Mouse (Mus musculus) granulocyte monocyte progenitor cell, adult 5-6 weeks (primary cell): ENCODE data around the gene Ivl. TPM values are rescaled to one million over a fixed set of nuclear protein-coding genes. Genes with fewer than 3 reads are reported as not detected.

Source experiments
- total RNA-seq, 2 experiments: library from RNA; stranded (forward) in 1 of 2; stranded (reverse) in 1 of 2; fragments of 200-712, 200-1000 nt in 1 of 2; fragments of >200 nt in 1 of 2; fragmentation: Nextera tagmentation in 1 of 2; gene quantifications; 2 replicates each; pipeline ENCODE4 v1.2.3; 2014 to 2017

The Ivl gene
- total RNA-seq, 2 experiments from 2014 or later = not detected

Other genes with a start within 250 kb of the Ivl start
- not detected in 2 replicates for gene Sprr2d, start 234.6 kb downstream of the Ivl start, total RNA-seq (2014; fragmentation: Nextera tagmentation)
- gene Sprr2d, start 234.6 kb downstream of the Ivl start, total RNA-seq (2017) = not detected in 2 replicates
- gene Sprr2e, start 221.6 kb downstream of the Ivl start, total RNA-seq (2014; fragmentation: Nextera tagmentation) = not detected in 2 replicates
- not detected in 2 replicates for gene Sprr2e, start 221.6 kb downstream of the Ivl start, total RNA-seq (2017)
- gene Sprr2f, start 208.5 kb downstream of the Ivl start, total RNA-seq (2014; fragmentation: Nextera tagmentation) = not detected in 2 replicates
- not detected in 2 replicates for gene Sprr2f, start 208.5 kb downstream of the Ivl start, total RNA-seq (2017)
- not detected in 2 replicates for gene Sprr2h, start 188.1 kb downstream of the Ivl start, total RNA-seq (2014; fragmentation: Nextera tagmentation)
- gene Sprr2h, start 188.1 kb downstream of the Ivl start, total RNA-seq (2017) = not detected in 2 replicates
- gene Sprr2i, start 165.7 kb downstream of the Ivl start, total RNA-seq (2014; fragmentation: Nextera tagmentation) = not detected in 2 replicates
- not detected in 2 replicates for gene Sprr2i, start 165.7 kb downstream of the Ivl start, total RNA-seq (2017)
- gene Sprr2j-ps, start 155.7 kb downstream of the Ivl start, total RNA-seq (2014; fragmentation: Nextera tagmentation) = not detected in 2 replicates
- not detected in 2 replicates for gene Sprr2j-ps, start 155.7 kb downstream of the Ivl start, total RNA-seq (2017)
- 5.2 and 10.9 TPM in 2 replicates for gene Gm9774, start 144.3 kb downstream of the Ivl start, total RNA-seq (2014; fragmentation: Nextera tagmentation)
- 1.2 TPM in 2 replicates for gene Gm9774, start 144.3 kb downstream of the Ivl start, total RNA-seq (2017)
- not detected in 2 replicates for gene Sprr2k, start 141.2 kb downstream of the Ivl start, total RNA-seq (2014; fragmentation: Nextera tagmentation)
- gene Sprr2k, start 141.2 kb downstream of the Ivl start, total RNA-seq (2017) = not detected in 2 replicates
- not detected in 2 replicates for gene Sprr1b, start 134.9 kb downstream of the Ivl start, total RNA-seq (2014; fragmentation: Nextera tagmentation)
- not detected in 2 replicates for gene Sprr1b, start 134.9 kb downstream of the Ivl start, total RNA-seq (2017)
- gene Sprr3, start 115.0 kb downstream of the Ivl start, total RNA-seq (2014; fragmentation: Nextera tagmentation) = not detected in 2 replicates
- not detected in 2 replicates for gene Sprr3, start 115.0 kb downstream of the Ivl start, total RNA-seq (2017)
- gene Sprr1a, start 87.8 kb downstream of the Ivl start, total RNA-seq (2014; fragmentation: Nextera tagmentation) = not detected in 2 replicates
- not detected in 2 replicates for gene Sprr1a, start 87.8 kb downstream of the Ivl start, total RNA-seq (2017)
- not detected in 2 replicates for gene Sprr4, start 73.2 kb downstream of the Ivl start, total RNA-seq (2014; fragmentation: Nextera tagmentation)
- gene Sprr4, start 73.2 kb downstream of the Ivl start, total RNA-seq (2017) = not detected in 2 replicates
- gene 2310046K23Rik, start 39.2 kb downstream of the Ivl start, total RNA-seq (2014; fragmentation: Nextera tagmentation) = not detected in 2 replicates
- not detected in 2 replicates for gene 2310046K23Rik, start 39.2 kb downstream of the Ivl start, total RNA-seq (2017)
- gene Smcp, start 15.3 kb upstream of the Ivl start, total RNA-seq (2014; fragmentation: Nextera tagmentation) = not detected in 2 replicates
- gene Smcp, start 15.3 kb upstream of the Ivl start, total RNA-seq (2017) = not detected in 2 replicates
- gene 2210017I01Rik, start 33.8 kb upstream of the Ivl start, total RNA-seq (2014; fragmentation: Nextera tagmentation) = not detected in 2 replicates
- not detected in 2 replicates for gene 2210017I01Rik, start 33.8 kb upstream of the Ivl start, total RNA-seq (2017)
- gene Lce6a, start 47.9 kb upstream of the Ivl start, total RNA-seq (2014; fragmentation: Nextera tagmentation) = not detected in 2 replicates
- not detected in 2 replicates for gene Lce6a, start 47.9 kb upstream of the Ivl start, total RNA-seq (2017)
- not detected in 2 replicates for gene Lce1a1, start 74.6 kb upstream of the Ivl start, total RNA-seq (2014; fragmentation: Nextera tagmentation)
- gene Lce1a1, start 74.6 kb upstream of the Ivl start, total RNA-seq (2017) = not detected in 2 replicates
- gene Lce1b, start 83.2 kb upstream of the Ivl start, total RNA-seq (2014; fragmentation: Nextera tagmentation) = not detected in 2 replicates
- gene Lce1b, start 83.2 kb upstream of the Ivl start, total RNA-seq (2017) = not detected in 2 replicates
- not detected in 2 replicates for gene Lce1a2, start 96.6 kb upstream of the Ivl start, total RNA-seq (2014; fragmentation: Nextera tagmentation)
- gene Lce1a2, start 96.6 kb upstream of the Ivl start, total RNA-seq (2017) = not detected in 2 replicates
- not detected in 2 replicates for gene Lce1c, start 105.5 kb upstream of the Ivl start, total RNA-seq (2014; fragmentation: Nextera tagmentation)
- gene Lce1c, start 105.5 kb upstream of the Ivl start, total RNA-seq (2017) = not detected in 2 replicates
- gene Lce1d, start 113.5 kb upstream of the Ivl start, total RNA-seq (2014; fragmentation: Nextera tagmentation) = not detected in 2 replicates
- gene Lce1d, start 113.5 kb upstream of the Ivl start, total RNA-seq (2017) = not detected in 2 replicates
- gene Lce1e, start 135.3 kb upstream of the Ivl start, total RNA-seq (2014; fragmentation: Nextera tagmentation) = not detected in 2 replicates
- not detected in 2 replicates for gene Lce1e, start 135.3 kb upstream of the Ivl start, total RNA-seq (2017)
- gene Lce1f, start 146.6 kb upstream of the Ivl start, total RNA-seq (2014; fragmentation: Nextera tagmentation) = not detected in 2 replicates
- not detected in 2 replicates for gene Lce1f, start 146.6 kb upstream of the Ivl start, total RNA-seq (2017)
- gene Gm38119, start 165.4 kb upstream of the Ivl start, total RNA-seq (2014; fragmentation: Nextera tagmentation) = not detected in 2 replicates
- gene Gm38119, start 165.4 kb upstream of the Ivl start, total RNA-seq (2017) = not detected in 2 replicates
- gene Lce1g, start 178.6 kb upstream of the Ivl start, total RNA-seq (2014; fragmentation: Nextera tagmentation) = not detected in 2 replicates
- not detected in 2 replicates for gene Lce1g, start 178.6 kb upstream of the Ivl start, total RNA-seq (2017)
- not detected in 2 replicates for gene Lce1h, start 191.3 kb upstream of the Ivl start, total RNA-seq (2014; fragmentation: Nextera tagmentation)
- gene Lce1h, start 191.3 kb upstream of the Ivl start, total RNA-seq (2017) = not detected in 2 replicates
- gene Lce1i, start 205.2 kb upstream of the Ivl start, total RNA-seq (2014; fragmentation: Nextera tagmentation) = not detected in 2 replicates
- not detected in 2 replicates for gene Lce1i, start 205.2 kb upstream of the Ivl start, total RNA-seq (2017)
- not detected in 2 replicates for gene Lce1j, start 216.8 kb upstream of the Ivl start, total RNA-seq (2014; fragmentation: Nextera tagmentation)
- not detected in 2 replicates for gene Lce1j, start 216.8 kb upstream of the Ivl start, total RNA-seq (2017)
- gene Lce1k, start 234.2 kb upstream of the Ivl start, total RNA-seq (2014; fragmentation: Nextera tagmentation) = not detected in 2 replicates
- not detected in 2 replicates for gene Lce1k, start 234.2 kb upstream of the Ivl start, total RNA-seq (2017)